ENCODE assay signal across 8 mouse cellular contexts in the genomic region with DNA sequence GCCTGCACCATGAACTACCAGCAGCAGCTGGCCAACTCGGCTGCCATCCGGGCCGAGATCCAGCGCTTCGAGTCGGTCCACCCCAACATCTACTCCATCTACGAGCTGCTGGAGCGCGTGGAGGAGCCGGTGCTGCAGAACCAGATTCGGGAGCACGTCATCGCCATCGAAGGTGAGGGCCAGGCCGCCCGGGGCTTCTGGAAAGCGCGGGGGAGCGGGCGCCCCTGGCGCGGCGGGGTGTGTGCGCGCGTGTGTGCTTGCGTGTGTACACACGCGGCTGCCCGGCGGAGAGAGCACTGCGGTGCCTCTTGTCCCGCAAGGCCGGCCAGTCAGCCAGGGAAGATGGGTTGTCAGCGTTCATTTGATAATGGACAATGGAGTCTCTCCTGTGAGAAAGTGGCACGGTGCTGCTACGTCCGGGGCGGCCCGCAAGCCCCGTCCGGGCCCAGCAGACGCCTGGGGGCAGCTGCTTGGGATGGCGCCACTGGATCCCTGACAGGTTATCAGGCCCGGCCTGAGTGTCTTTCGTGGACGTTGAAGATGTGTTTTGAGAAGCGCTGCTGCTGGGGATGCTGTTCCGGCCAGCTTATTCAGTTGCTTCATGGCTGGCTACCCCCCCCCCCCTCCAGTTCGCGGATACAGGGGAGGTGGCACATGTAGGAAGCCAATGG. TPM values are rescaled to one million over a fixed set of nuclear protein-coding genes. Genes with fewer than 3 reads are reported as not detected.
A peak's percentile ranks its signal among the peaks of the same experiment; 100 is the strongest.
DNase-seq lines count a peak whose midpoint lies in the region; ATAC-seq and TF ChIP-seq lines count a peak whose summit lies in the region.

No protein-coding gene starts in this region.

- no peaks in the 10 kb centered on the region for H3K27me3 ChIP-seq in forebrain, embryonic 11.5 days (ENCODE audit: control insufficient read depth, insufficient read depth, low read length)
- H3K27me3 ChIP-seq in stomach, embryonic 14.5 days (ENCODE audit: control insufficient read depth, insufficient read depth, low read length) = no peaks in the 10 kb centered on the region

- peak overlapping the region; percentile 87 for H3K27ac ChIP-seq in gastrocnemius, adult 2 months
- no peak overlapping the region for H3K27ac ChIP-seq in forebrain, embryonic 11.5 days (ENCODE audit: low read depth, low read length)
- no peak overlapping the region for H3K27ac ChIP-seq in stomach, embryonic 14.5 days (ENCODE audit: low read length)

- H3K4me2 ChIP-seq in forebrain, embryonic 11.5 days (ENCODE audit: low read depth, low read length, severe bottlenecking) = peak overlapping the region; percentile 97
- peak overlapping the region; percentile 97 for H3K4me2 ChIP-seq in stomach, embryonic 14.5 days (replicated peaks; ENCODE audit: low read depth, low read length)

- peak overlapping the region; percentile 90 for H3K4me3 ChIP-seq in gastrocnemius, adult 2 months
- H3K4me3 ChIP-seq in forebrain, embryonic 11.5 days (ENCODE audit: low read depth, low read length) = peak overlapping the region; percentile 79
- H3K4me3 ChIP-seq in stomach, embryonic 14.5 days (ENCODE audit: low read depth, low read length) = peak overlapping the region; percentile 77

- peaks cover 8% of the 10 kb centered on the region; the same call in 1 of the 2 replicates for H3K4me1 ChIP-seq in forebrain, embryonic 11.5 days (replicated peaks; ENCODE audit: control insufficient read depth, insufficient read depth, low read length)
- peaks cover 15% of the 10 kb centered on the region; the same call in 1 of the 2 replicates for H3K4me1 ChIP-seq in stomach, embryonic 14.5 days (ENCODE audit: control insufficient read depth, insufficient read depth, low read length)

- no peaks in the 10 kb centered on the region for H3K36me3 ChIP-seq in forebrain, embryonic 11.5 days (ENCODE audit: control insufficient read depth, insufficient read depth, low read length)
- no peaks in the 10 kb centered on the region for H3K36me3 ChIP-seq in stomach, embryonic 14.5 days (ENCODE audit: control insufficient read depth, insufficient read depth, low read length)

- H3K9me3 ChIP-seq in forebrain, embryonic 11.5 days (ENCODE audit: control insufficient read depth, low read length) = peaks cover 8% of the 10 kb centered on the region
- peaks cover 4% of the 10 kb centered on the region; the same call in 1 of the 2 replicates for H3K9me3 ChIP-seq in stomach, embryonic 14.5 days (ENCODE audit: control insufficient read depth, low read depth, low read length)

- WGBS in forebrain, embryonic 11.5 days = under 1% methylated on average over 51 of the region's 51 CpGs
- WGBS in stomach, embryonic 14.5 days = under 1% methylated on average over 50 of the region's 51 CpGs

- intact Hi-C loops in gastrocnemius, adult 2 months (cut with DNase I) = loop anchor here (2.0 to 5.0 kb wide), 3 partner anchors 65 to 133 kb away; no protein-coding TSS in a partner anchor
- intact Hi-C loops in heart, postnatal 14 days (cut with DNase I) = loop anchor here (1.0 to 10.0 kb wide), 3 partner anchors 69 to 221 kb away; no protein-coding TSS in a partner anchor

- TF ChIP-seq CTCF in gastrocnemius, adult 2 months (IDR thresholded peaks at IDR 0.05) = no peak

- H3K9ac ChIP-seq in forebrain, embryonic 11.5 days (ENCODE audit: low read length) = peak overlapping the region; percentile 87
- peak overlapping the region; percentile 87 for H3K9ac ChIP-seq in stomach, embryonic 14.5 days (replicated peaks; ENCODE audit: low read depth, low read length)

- DNase-seq in gastrocnemius, adult 2 months = peak; percentile 74
- no peak for DNase-seq in gastrocnemius, adult 18-20 months (ENCODE audit: low spot score)
- peak; percentile 65 to 70 for DNase-seq in adrenal gland, postnatal 36 days
- peak; percentile 82 for DNase-seq in forebrain, embryonic 11.5 days (ENCODE audit: low spot score)
- DNase-seq in heart, postnatal 14 days = peak; percentile 50 to 54
- peak; percentile 40 to 42 for DNase-seq in left cerebral cortex, adult 8-10 months (ENCODE audit: low spot score in 2 of 2)
- peak; percentile 58 to 85 for DNase-seq in lung, postnatal 4 days

- ATAC-seq in forebrain, embryonic 11.5 days (replicated peaks; ENCODE audit: low FRiP score) = 0 out of 2 replicates have a peak, but pooled peaks have one; percentile 3
- ATAC-seq in stomach, embryonic 14.5 days (ENCODE audit: insufficient number of reproducible peaks, insufficient read depth, low FRiP score, low read depth) = no peak

RNA-seq across cellular contexts. Expression of a gene that starts 0.9 kb away (rescaled TPM):
- 10 to 100 TPM; 22.8 to 24.2 TPM for total RNA-seq in gastrocnemius, adult 2 months (2021)
- 10 to 100 TPM; 18.9 to 20.6 TPM for total RNA-seq in gastrocnemius, adult 18-20 months (2021)
- 10 to 100 TPM; 49.2 to 71.7 TPM for total RNA-seq in adrenal gland, postnatal 36 days (2021)
- 35.2 and 36.1 TPM in 2 replicates for polyA plus RNA-seq in forebrain, embryonic 11.5 days (2014; fragmentation: Nextera tagmentation; extraction: Ambion mirVana)
- total RNA-seq in heart, postnatal 14 days (2021) = 10 to 100 TPM; 47.7 to 49.8 TPM
- total RNA-seq in left cerebral cortex, adult 8-10 months (2022) = 100 to 1,000 TPM; 269 to 335 (median 295) TPM
- polyA plus RNA-seq in stomach, embryonic 14.5 days (2014; fragmentation: Nextera tagmentation; extraction: Ambion mirVana) = 17.6 and 20.0 TPM in 2 replicates
